Mouse (Mus musculus) liver, adult 2 months (tissue): ENCODE measurements at regions not wholly inside any gene's neighbourhood (a gene's known extent, or its start where the extent isn't known, plus 50 kb on each side); places are given as distances from the start of the nearest gene placed in this dataset.
A peak's percentile ranks its signal among the peaks of the same experiment; 100 is the strongest.

ENCODE experiments used
- CTCF ChIP-seq: fragments of 200-500 bp; IDR thresholded peaks from 2 replicates; pipeline ENCODE4 v1.5.1; 2011; ENCODE audit warnings: low read depth, low read length, control low read depth
- POLR2A ChIP-seq: fragments of 200-500 bp; IDR thresholded peaks from 2 replicates; pipeline ENCODE4 v1.6.1; 2011; ENCODE audit warnings: low read length, control low read depth; ENCODE audit not compliant: insufficient read depth; ENCODE audit errors: extremely low read depth

GRCm38 (mm10) chr2:138033379-138034122 lies 222.8 kb upstream of the Btbd3 start:
- peak; percentile 96 for TF ChIP-seq CTCF
- TF ChIP-seq POLR2A: no peak
